Mouse (Mus musculus) hindbrain, postnatal 0 days (tissue): ENCODE measurements around the gene Lcn11. TPM values are rescaled to one million over a fixed set of nuclear protein-coding genes. Genes with fewer than 3 reads are reported as not detected.

ENCODE experiments used
- ATAC-seq: fragments of 200-750 bp; cut with Nextera tagmentation; 2 replicates; pipeline ENCODE4 v1.8.0; 2017; ENCODE audit warnings: mild to moderate bottlenecking, moderate TSS enrichment, moderate library complexity
- DNase-seq: peaks from one replicate; pipeline ENCODE4 v3.0.0-alpha.2; 2015; ENCODE audit warnings: low spot score
- H3K27ac ChIP-seq: fragments of 300-500 bp; sonication (generic); 2 replicates; pipeline ENCODE4 v1.5.1; 2014; ENCODE audit warnings: mild to moderate bottlenecking
- H3K27me3 ChIP-seq: fragments of 300-500 bp; sonication (generic); 2 replicates; pipeline ENCODE4 v1.6.1; 2014; ENCODE audit warnings: low read length, mixed read lengths; ENCODE audit not compliant: insufficient read depth
- H3K36me3 ChIP-seq: fragments of 300-500 bp; sonication (generic); 2 replicates; pipeline ENCODE4 v1.6.1; 2014; ENCODE audit warnings: low read length, mixed read lengths; ENCODE audit not compliant: insufficient read depth
- H3K4me1 ChIP-seq: fragments of 300-500 bp; sonication (generic); 2 replicates; pipeline ENCODE4 v1.6.1; 2014; ENCODE audit warnings: antibody characterized with exemption, low read length, mixed read lengths; ENCODE audit not compliant: insufficient read depth
- H3K4me2 ChIP-seq: fragments of 300-500 bp; sonication (generic); 2 replicates; pipeline ENCODE4 v1.6.1; 2014; ENCODE audit warnings: low read depth, mild to moderate bottlenecking, low read length, moderate library complexity, mixed read lengths
- H3K4me3 ChIP-seq: fragments of 300-500 bp; sonication (generic); 2 replicates; pipeline ENCODE4 v1.5.1; 2014; ENCODE audit warnings: low read length
- H3K9ac ChIP-seq: fragments of 300-500 bp; sonication (generic); replicated peaks from 2 replicates; pipeline ENCODE4 v1.6.1; 2014; ENCODE audit warnings: mild to moderate bottlenecking, low read length, moderate library complexity, mixed read lengths
- H3K9me3 ChIP-seq: fragments of 300-500 bp; sonication (generic); 2 replicates; pipeline ENCODE4 v1.6.1; 2016; ENCODE audit warnings: low read length, mixed read lengths
- CTCF ChIP-seq: IDR thresholded peaks from 2 replicates; pipeline ENCODE4 v1.5.1; 2016; ENCODE audit warnings: antibody characterized with exemption, control low read depth, low read depth
- WGBS: fragments of 180-500 bp; shearing (Covaris S2); extraction: QIAGEN DNeasy Blood & Tissue Kit; methylation state at CpG from one replicate; pipeline ENCODE4 v1.1.7; 2014; 5-methylcytosine and 5-hydroxymethylcytosine counted together
- polyA plus RNA-seq: library from polyadenylated mRNA; unstranded; fragments of >200 nt; fragmentation: Nextera tagmentation; extraction: Ambion mirVana; gene quantifications from 2 replicates; pipeline ENCODE4 v1.2.1, GENCODE M21; 2015
- total RNA-seq: library from RNA; depleted of rRNA; stranded (reverse); fragments of >200 nt; gene quantifications from 2 replicates; pipeline ENCODE4 v1.2.3, GENCODE M21; 2014

Gene Lcn11
- total and polyA plus RNA-seq, 2 experiments from 2014 or later: not detected

GRCm38 (mm10) chr2:25767764-25768163 lies 9.1 kb upstream of the Lcn11 start:
- Histone ChIP-seq H3K4me2 (no peak overlapping the region), H3K9me3 (no peaks in the 10 kb centered on the region), H3K36me3 (no peaks in the 10 kb centered on the region), H3K9ac (no peak overlapping the region), H3K4me1 (no peaks in the 10 kb centered on the region), H3K27ac (no peak overlapping the region), H3K4me3 (no peak overlapping the region), H3K27me3 (no peaks in the 10 kb centered on the region)
- TF ChIP-seq CTCF: no peak
- DNase-seq: no peak
- WGBS: 89% methylated on average over 4 of the region's 4 CpGs
- ATAC-seq: no peak

- WGBS: 80% methylated on average over 2 of the region's 2 CpGs
- Histone ChIP-seq H3K4me2 (no peak overlapping the region), H3K4me3 (no peak overlapping the region), H3K4me1 (no peaks in the 10 kb centered on the region), H3K27me3 (no peaks in the 10 kb centered on the region), H3K36me3 (no peaks in the 10 kb centered on the region), H3K9ac (no peak overlapping the region), H3K27ac (no peak overlapping the region), H3K9me3 (no peaks in the 10 kb centered on the region)
- DNase-seq (no peak), ATAC-seq (no peak)
- no peak for TF ChIP-seq CTCF
Measured at GRCm38 (mm10) chr2:25773507-25773906, 3.3 kb upstream of the Lcn11 start.

DNA sequence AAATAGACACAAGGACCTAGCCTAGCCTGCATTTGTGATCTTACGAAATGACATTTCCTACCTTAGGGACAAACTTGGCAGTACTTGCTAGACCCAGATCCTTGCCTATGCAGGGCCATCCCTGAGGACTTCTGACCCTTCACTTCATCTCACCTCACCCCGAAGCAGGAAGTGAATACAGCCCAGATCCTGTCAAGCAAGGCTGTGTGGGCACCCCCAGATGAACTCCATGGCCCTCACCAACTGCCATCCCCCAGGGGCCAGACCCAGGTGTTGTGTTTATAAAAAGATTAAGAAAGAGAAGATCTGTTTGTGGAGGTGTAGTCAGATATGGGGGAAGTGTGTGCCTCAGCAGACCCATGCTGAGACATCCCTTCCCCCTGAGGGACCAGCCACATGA lies 2.2 kb upstream of the Lcn11 start:
- H3K36me3 ChIP-seq: no peaks in the 10 kb centered on the region
- H3K27me3 ChIP-seq: no peaks in the 10 kb centered on the region
- H3K4me3 ChIP-seq: no peak overlapping the region
- no peak for DNase-seq
- no peaks in the 10 kb centered on the region for H3K9me3 ChIP-seq
- no peak for ATAC-seq
- 73% methylated on average over 2 of the region's 2 CpGs for WGBS
- no peak overlapping the region for H3K9ac ChIP-seq
- TF ChIP-seq CTCF: no peak
- no peak overlapping the region for H3K4me2 ChIP-seq
- no peak overlapping the region for H3K27ac ChIP-seq
- no peaks in the 10 kb centered on the region for H3K4me1 ChIP-seq

GRCm38 (mm10) chr2:25775991-25776390 lies 826 bp upstream of the Lcn11 start:
- whole genome bisulfite sequencing: 63% methylated on average over 3 of the region's 3 CpGs
- no peak overlapping the region for H3K27ac ChIP-seq
- H3K4me2 ChIP-seq: no peak overlapping the region
- no peaks in the 10 kb centered on the region for H3K36me3 ChIP-seq
- H3K4me1 ChIP-seq: no peaks in the 10 kb centered on the region
- DNase-seq: no peak
- no peak for ATAC-seq
- H3K4me3 ChIP-seq: no peak overlapping the region
- no peak for TF ChIP-seq CTCF
- no peaks in the 10 kb centered on the region for H3K27me3 ChIP-seq
- no peaks in the 10 kb centered on the region for H3K9me3 ChIP-seq
- H3K9ac ChIP-seq: no peak overlapping the region

- ATAC-seq: no peak
- Histone ChIP-seq H3K4me1 (no peaks in the 10 kb centered on the region), H3K9me3 (no peaks in the 10 kb centered on the region), H3K27ac (no peak overlapping the region), H3K4me3 (no peak overlapping the region), H3K9ac (no peak overlapping the region), H3K36me3 (no peaks in the 10 kb centered on the region), H3K4me2 (no peak overlapping the region), H3K27me3 (no peaks in the 10 kb centered on the region)
- DNase-seq: no peak
- WGBS: 91% methylated on average over 9 of the region's 9 CpGs
- no peak for TF ChIP-seq CTCF
Measured at GRCm38 (mm10) chr2:25779076-25779475, 2.3 kb downstream of the Lcn11 start.

- Histone ChIP-seq H3K4me2 (no peak overlapping the region), H3K27ac (no peak overlapping the region), H3K9ac (no peak overlapping the region), H3K4me1 (no peaks in the 10 kb centered on the region), H3K27me3 (no peaks in the 10 kb centered on the region), H3K36me3 (no peaks in the 10 kb centered on the region), H3K4me3 (no peak overlapping the region), H3K9me3 (no peaks in the 10 kb centered on the region)
- no peak for TF ChIP-seq CTCF
- ATAC-seq: no peak
- WGBS: 59% methylated on average over 4 of the region's 4 CpGs
- DNase-seq: no peak
Measured at GRCm38 (mm10) chr2:25780921-25781320, 4.1 kb downstream of the Lcn11 start.

DNA sequence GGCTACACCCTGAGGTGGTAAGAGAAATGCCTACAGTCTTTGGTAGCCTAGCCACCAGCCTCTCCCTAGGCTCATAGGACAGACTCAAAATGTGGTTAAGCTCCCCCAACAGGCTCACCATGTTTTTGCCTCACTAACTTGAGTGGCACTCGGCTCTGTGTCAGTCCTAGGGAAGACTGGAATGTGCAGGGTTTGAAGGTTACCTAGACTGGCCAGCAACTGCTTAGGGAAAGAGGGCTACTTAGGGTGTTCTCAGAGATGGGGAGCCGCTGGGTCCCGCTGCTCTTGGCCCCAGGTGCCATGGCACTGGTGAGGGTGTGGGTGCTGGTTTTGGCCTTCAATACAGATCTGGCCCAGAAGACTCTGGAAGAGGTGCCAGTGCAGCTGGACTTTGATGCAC lies 5.1 kb downstream of the Lcn11 start, which contains the start of gene Gm13539:
Gene Gm13539, plus strand, starts transcription at position 301 of the 400 bp plus-strand sequence.
- H3K36me3 ChIP-seq: no peaks in the 10 kb centered on the region
- DNase-seq: no peak
- no peaks in the 10 kb centered on the region for H3K27me3 ChIP-seq
- H3K4me1 ChIP-seq: no peaks in the 10 kb centered on the region
- H3K9ac ChIP-seq: no peak within 1 kb of the TSS
- no peak within 1 kb of the TSS for H3K4me2 ChIP-seq
- WGBS: 84% methylated on average over 3 of the region's 3 CpGs
- no peak for ATAC-seq
- TF ChIP-seq CTCF: no peak
- no peaks in the 10 kb centered on the region for H3K9me3 ChIP-seq
- no peak within 1 kb of the TSS for H3K4me3 ChIP-seq
- no peak within 1 kb of the TSS for H3K27ac ChIP-seq
